Mouse (Mus musculus) testis, adult 2 months (tissue): Measurements from ENCODE around the gene Lin37. TPM values are rescaled to one million over a fixed set of nuclear protein-coding genes. Genes with fewer than 3 reads are reported as not detected.
A peak's percentile ranks its signal among the peaks of the same experiment; 100 is the strongest.

Experiments used
- H3K27ac ChIP-seq: fragments of 200-500 bp; 2 replicates; pipeline ENCODE4 v1.5.1; 2012; ENCODE audit warnings: low read depth, low read length; ENCODE audit not compliant: control insufficient read depth, insufficient read depth
- H3K27me3 ChIP-seq: fragments of 200-500 bp; 2 replicates; pipeline ENCODE4 v1.6.1; 2012; ENCODE audit warnings: mild to moderate bottlenecking, low read length, moderate library complexity; ENCODE audit not compliant: control insufficient read depth, insufficient read depth
- H3K36me3 ChIP-seq: fragments of 200-500 bp; 2 replicates; pipeline ENCODE4 v1.6.1; 2012; ENCODE audit warnings: mild to moderate bottlenecking, low read length; ENCODE audit not compliant: control insufficient read depth, insufficient read depth
- H3K4me1 ChIP-seq: fragments of 200-500 bp; 2 replicates; pipeline ENCODE4 v1.6.1; 2012; ENCODE audit warnings: low read length; ENCODE audit not compliant: control insufficient read depth, insufficient read depth
- H3K4me3 ChIP-seq: fragments of 200-500 bp; 2 replicates; pipeline ENCODE4 v1.5.1; 2012; ENCODE audit warnings: low read depth, mild to moderate bottlenecking, low read length, moderate library complexity, mixed read lengths; ENCODE audit not compliant: control insufficient read depth
- CTCF ChIP-seq: fragments of 200-500 bp; IDR thresholded peaks from 2 replicates; pipeline ENCODE4 v1.5.1; 2012; ENCODE audit warnings: low read depth, mild to moderate bottlenecking, inconsistent platforms, low read length, moderate library complexity; ENCODE audit not compliant: control insufficient read depth, insufficient read depth, insufficient replicate concordance
- POLR2A ChIP-seq: fragments of 200-500 bp; IDR thresholded peaks from 2 replicates; pipeline ENCODE4 v1.6.1; 2012; ENCODE audit warnings: low read depth, mild to moderate bottlenecking, inconsistent platforms, low read length, moderate library complexity; ENCODE audit not compliant: control insufficient read depth
- polyA plus RNA-seq: library from polyadenylated mRNA; depleted of rRNA; stranded (reverse); fragments of >200 nt; gene quantifications from 2 replicates; pipeline ENCODE4 v1.2.3, GENCODE M21; 2012; rRNA removed

Lin37 gene
- polyA plus RNA-seq, 1 experiment: 47.0 TPM

- no peak overlapping the region for H3K27ac ChIP-seq
- H3K4me1 ChIP-seq: peaks cover 16% of the 10 kb centered on the region
- H3K27me3 ChIP-seq: no peaks in the 10 kb centered on the region
- TF ChIP-seq CTCF (no peak), POLR2A (no peak)
- H3K36me3 ChIP-seq: no peaks in the 10 kb centered on the region
- H3K4me3 ChIP-seq: no peak overlapping the region
These were observed 39.2 kb downstream of the Lin37 start for GRCm38 (mm10) chr7:30520396-30520795.

GRCm38 (mm10) chr7:30518325-30518724 lies 41.3 kb downstream of the Lin37 start:
- TF ChIP-seq POLR2A: no peak
- peak; percentile 11; the same call in 1 of the 2 replicates for TF ChIP-seq CTCF
- H3K4me1 ChIP-seq: peaks cover 23% of the 10 kb centered on the region
- no peaks in the 10 kb centered on the region for H3K36me3 ChIP-seq
- H3K4me3 ChIP-seq: no peak overlapping the region
- H3K27me3 ChIP-seq: no peaks in the 10 kb centered on the region
- H3K27ac ChIP-seq: no peak overlapping the region

DNA sequence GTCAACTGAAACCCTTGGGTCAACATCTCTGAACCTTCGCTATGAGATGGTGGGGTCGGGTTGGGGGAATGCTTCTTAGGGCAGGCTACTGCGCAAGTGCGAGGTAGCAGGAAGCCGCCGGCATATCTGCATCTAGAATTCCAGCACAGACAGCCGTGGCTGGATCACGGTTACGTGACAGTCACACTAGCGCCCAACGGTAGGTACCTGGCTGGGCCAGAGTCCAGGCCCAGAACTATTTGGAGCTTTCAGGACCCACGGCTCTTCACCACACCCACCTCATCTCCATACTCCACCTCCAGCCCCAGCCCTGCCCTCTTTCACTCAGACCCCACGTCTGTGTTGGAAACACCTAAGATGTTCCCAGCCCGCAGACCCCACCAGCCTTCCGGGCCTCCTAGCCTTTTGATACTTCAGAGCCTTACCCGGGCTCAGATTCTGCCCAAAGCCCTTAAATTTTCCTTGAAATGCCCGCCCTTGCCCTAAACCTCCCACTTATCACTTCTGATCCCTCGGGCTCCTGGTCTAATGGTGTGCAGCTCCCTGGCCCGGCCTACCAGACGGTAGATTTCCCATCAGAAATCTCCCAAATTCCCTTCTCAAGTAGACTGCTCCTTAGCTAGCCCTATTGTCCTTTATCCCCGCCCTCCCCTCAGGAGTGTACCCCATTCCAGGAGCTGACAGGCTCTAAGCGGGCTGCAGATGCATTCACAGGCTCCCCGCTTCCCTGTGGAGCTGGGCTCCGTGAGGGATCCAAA lies 44.5 kb downstream of the Lin37 start:
- Histone ChIP-seq H3K4me1 (peaks cover 23% of the 10 kb centered on the region), H3K27me3 (no peaks in the 10 kb centered on the region), H3K27ac (peak overlapping the region; percentile 85), H3K4me3 (peak overlapping the region; percentile 85), H3K36me3 (no peaks in the 10 kb centered on the region)
- TF ChIP-seq POLR2A: peak; percentile 50; the same call in 1 of the 2 replicates
- no peak for TF ChIP-seq CTCF

DNA sequence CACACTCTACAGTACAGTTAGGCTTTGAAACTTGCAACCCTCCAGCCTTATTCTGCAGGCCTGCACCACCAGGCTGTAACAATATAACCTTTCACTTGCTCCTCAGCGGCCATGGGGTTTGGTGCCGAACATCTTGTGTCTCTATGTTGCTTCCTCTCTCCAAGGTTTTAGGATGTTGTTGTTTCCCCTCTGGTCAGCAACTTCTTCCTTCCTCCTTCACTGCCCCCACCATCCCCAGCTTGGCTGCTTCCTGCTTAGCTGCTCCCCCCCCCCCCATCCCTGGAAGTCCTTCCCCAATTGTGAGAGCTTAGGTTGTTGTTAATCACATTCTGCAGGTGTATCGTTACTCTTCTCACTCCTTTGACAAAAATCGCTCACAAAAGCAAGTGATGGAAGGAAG lies 51.6 kb downstream of the Lin37 start:
- Histone ChIP-seq H3K4me1 (peaks cover 8% of the 10 kb centered on the region), H3K27ac (no peak overlapping the region), H3K36me3 (no peaks in the 10 kb centered on the region), H3K27me3 (no peaks in the 10 kb centered on the region), H3K4me3 (no peak overlapping the region)
- TF ChIP-seq CTCF: no peak
- TF ChIP-seq POLR2A: no peak

Other genes starting within 250 kb of the Lin37 start
- 7.4 and 9.6 TPM in 2 replicates for gene Syne4, start 245.0 kb downstream of the Lin37 start, polyA plus RNA-seq
- gene E130208F15Rik, start 238.1 kb downstream of the Lin37 start, polyA plus RNA-seq: 0.18 and 0.28 TPM in 2 replicates
- gene Sdhaf1, start 235.9 kb downstream of the Lin37 start, polyA plus RNA-seq: 6.1 and 6.5 TPM in 2 replicates
- 0.27 and 0.35 TPM in 2 replicates for gene Lrfn3, start 197.1 kb downstream of the Lin37 start, polyA plus RNA-seq
- 7.0 and 9.1 TPM in 2 replicates for gene Tyrobp, start 146.1 kb downstream of the Lin37 start, polyA plus RNA-seq
- gene Hcst, start 140.0 kb downstream of the Lin37 start, polyA plus RNA-seq: 0.93 TPM in 1 of 2 replicates, not detected in the other
- 0.36 and 0.52 TPM in 2 replicates for gene Nfkbid, start 138.1 kb downstream of the Lin37 start, polyA plus RNA-seq
- 15.1 and 15.6 TPM in 2 replicates for gene Aplp1, start 114.3 kb downstream of the Lin37 start, polyA plus RNA-seq
- 0.31 TPM in 1 of 2 replicates, not detected in the other for gene Kirrel2, start 102.1 kb downstream of the Lin37 start, polyA plus RNA-seq
- 0.07 and 0.12 TPM in 2 replicates for gene Nphs1, start 101.5 kb downstream of the Lin37 start, polyA plus RNA-seq
- gene Prodh2, start 66.2 kb downstream of the Lin37 start, polyA plus RNA-seq: 0.10 TPM in 1 of 2 replicates, not detected in the other
- gene Arhgap33, start 24.8 kb downstream of the Lin37 start, polyA plus RNA-seq: 136 TPM in 2 replicates
- 74.3 and 82.9 TPM in 2 replicates for gene Hspb6, start 7.7 kb downstream of the Lin37 start, polyA plus RNA-seq
- 33.9 and 37.5 TPM in 2 replicates for gene Proser3, start 7.5 kb downstream of the Lin37 start, polyA plus RNA-seq
- 51.9 and 52.2 TPM in 2 replicates for gene U2af1l4, start 3.5 kb upstream of the Lin37 start, polyA plus RNA-seq
- gene Gm49396, start 3.5 kb upstream of the Lin37 start, polyA plus RNA-seq: 0.58 and 0.80 TPM in 2 replicates
- 147 and 167 TPM in 2 replicates for gene Psenen, start 3.8 kb upstream of the Lin37 start, polyA plus RNA-seq
- gene Igflr1, start 5.6 kb upstream of the Lin37 start, polyA plus RNA-seq: 0.80 and 1.0 TPM in 2 replicates
- 56.1 and 61.0 TPM in 2 replicates for gene Kmt2b, start 28.9 kb upstream of the Lin37 start, polyA plus RNA-seq
- 180 and 203 TPM in 2 replicates for gene Zbtb32, start 39.1 kb upstream of the Lin37 start, polyA plus RNA-seq
- gene Upk1a, start 53.0 kb upstream of the Lin37 start, polyA plus RNA-seq: 6.5 TPM in 2 replicates
- gene Cox6b1, start 66.3 kb upstream of the Lin37 start, polyA plus RNA-seq: 51.8 and 74.9 TPM in 2 replicates
- 7.9 and 8.4 TPM in 2 replicates for gene Etv2, start 76.0 kb upstream of the Lin37 start, polyA plus RNA-seq
- gene Rbm42, start 90.5 kb upstream of the Lin37 start, polyA plus RNA-seq: 27.1 and 33.0 TPM in 2 replicates
- gene Haus5, start 105.2 kb upstream of the Lin37 start, polyA plus RNA-seq: 21.1 and 22.4 TPM in 2 replicates
- 142 and 177 TPM in 2 replicates for gene Pmis2, start 111.8 kb upstream of the Lin37 start, polyA plus RNA-seq
- gene 2200002J24Rik, start 139.1 kb upstream of the Lin37 start, polyA plus RNA-seq: 88.8 and 103 TPM in 2 replicates
- gene Atp4a, start 152.4 kb upstream of the Lin37 start, polyA plus RNA-seq: 2.7 TPM in 2 replicates
- 161 and 171 TPM in 2 replicates for gene Tmem147, start 169.7 kb upstream of the Lin37 start, polyA plus RNA-seq
- 4,298 and 4,420 TPM in 2 replicates for gene Gapdhs, start 183.8 kb upstream of the Lin37 start, polyA plus RNA-seq
- 4.6 and 4.7 TPM in 2 replicates for gene Sbsn, start 191.6 kb upstream of the Lin37 start, polyA plus RNA-seq
- 7.1 and 9.2 TPM in 2 replicates for gene Dmkn, start 203.9 kb upstream of the Lin37 start, polyA plus RNA-seq
- 0.41 TPM in 1 of 2 replicates, not detected in the other for gene Krtdap, start 228.1 kb upstream of the Lin37 start, polyA plus RNA-seq